Mouse (Mus musculus) cerebellum, postnatal 25 days (tissue): ENCODE measurements around the gene Slc17a6.

Experiments used
- DNase-seq, 2 experiments: peaks; one replicate each; pipeline ENCODE4 v3.0.0; 2021; ENCODE audit warnings: mixed read lengths in 2 of 2

Slc17a6 gene

DNA sequence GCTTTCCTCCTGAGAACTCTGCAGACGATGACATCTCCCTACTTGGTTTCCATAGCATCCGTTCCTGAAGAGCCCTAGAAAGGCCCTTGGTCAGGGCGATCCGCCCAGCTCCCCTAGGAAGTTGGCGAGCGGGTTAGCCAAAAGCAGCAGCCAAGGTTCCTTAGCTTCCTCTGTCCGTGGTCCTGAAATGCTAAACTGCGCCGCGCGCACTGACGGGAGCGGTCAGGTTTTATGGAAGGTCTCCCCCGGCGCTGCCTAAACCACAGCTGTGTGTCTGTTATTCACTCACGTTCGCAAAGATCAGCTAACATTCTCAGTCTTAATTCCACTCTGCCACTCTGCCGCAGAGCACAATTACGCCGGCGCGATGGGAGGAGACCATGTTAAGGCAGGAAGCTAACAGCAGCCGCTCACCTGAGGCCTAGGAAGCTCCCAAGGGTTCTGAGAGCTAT, at the start of gene Slc17a6:
TSS of gene Slc17a6 (plus strand) at position 313 of the 452 bp plus-strand sequence.
- DNase-seq = peak; percentile 72 to 74

GRCm38 (mm10) chr7:51600021-51600420, 21.8 kb upstream of the Slc17a6 start:
- no peak for DNase-seq

DNA sequence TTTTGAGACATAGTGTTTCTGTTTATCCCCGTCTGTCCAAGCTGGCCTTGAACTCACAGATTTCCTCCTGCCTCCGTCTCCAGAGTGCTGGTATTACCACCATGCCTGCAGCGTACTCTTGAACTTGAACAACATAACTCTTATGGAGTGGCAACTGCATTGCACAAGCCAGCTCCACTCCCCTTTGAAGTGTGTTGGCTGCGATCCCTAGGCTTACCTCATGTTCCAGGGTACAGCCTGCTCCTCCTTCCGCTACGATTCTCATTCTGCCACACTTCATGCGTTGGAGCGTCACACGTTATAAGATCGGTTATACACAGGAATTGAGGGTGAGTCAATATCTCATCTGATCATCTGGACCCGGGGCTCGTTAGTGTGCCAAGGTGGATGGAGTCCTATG, 18.1 kb upstream of the Slc17a6 start:
- no peak for DNase-seq

- no peak for DNase-seq
Observed at GRCm38 (mm10) chr7:51614404-51614803, 7.4 kb upstream of the Slc17a6 start.

- no peak for DNase-seq
Observed at GRCm38 (mm10) chr7:51617941-51618340, 3.9 kb upstream of the Slc17a6 start.

- DNase-seq = no peak
Observed at GRCm38 (mm10) chr7:51618412-51618811, 3.4 kb upstream of the Slc17a6 start.

DNA sequence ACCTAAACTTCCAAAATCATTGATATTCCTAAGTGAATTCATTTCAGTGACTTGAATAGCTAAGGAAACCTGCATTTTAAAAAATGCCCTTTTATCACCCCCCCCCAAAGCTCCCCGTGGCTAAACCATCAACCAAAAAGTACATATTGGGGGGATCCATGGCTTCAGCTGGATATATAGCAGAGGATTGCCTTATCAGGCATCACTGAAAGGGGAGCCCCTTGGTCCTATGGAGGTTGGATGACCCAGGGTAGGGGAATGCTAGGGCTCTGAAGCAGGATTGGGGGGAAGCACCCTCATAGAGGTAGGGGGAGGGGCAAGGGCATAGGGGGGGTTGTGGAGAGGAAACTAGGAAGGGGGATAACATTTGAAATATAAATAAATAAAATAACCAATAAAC, 1.8 kb upstream of the Slc17a6 start:
- no peak for DNase-seq

DNA sequence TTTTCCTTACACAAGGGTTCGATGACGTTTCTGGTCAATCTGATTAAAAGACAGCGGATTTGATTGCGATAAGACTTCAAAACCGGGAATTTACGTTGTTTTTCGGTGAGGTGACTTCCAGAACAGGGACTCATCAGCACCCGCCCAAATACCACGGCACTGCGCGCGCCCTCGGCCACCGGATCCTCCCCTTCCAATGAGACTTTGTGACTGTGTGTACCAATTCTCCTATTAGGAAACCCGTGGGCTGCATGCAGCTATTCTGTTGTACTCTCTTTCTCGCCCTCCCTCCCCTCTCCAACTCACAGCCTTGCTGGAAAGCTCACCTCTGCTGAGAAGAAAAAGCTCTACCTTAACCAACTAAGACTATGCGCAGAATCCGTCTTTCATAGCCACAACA, 390 bp downstream of the Slc17a6 start:
- peak; percentile 38 to 43 for DNase-seq

GRCm38 (mm10) chr7:51622666-51623065, 860 bp downstream of the Slc17a6 start:
- DNase-seq = no peak

DNA sequence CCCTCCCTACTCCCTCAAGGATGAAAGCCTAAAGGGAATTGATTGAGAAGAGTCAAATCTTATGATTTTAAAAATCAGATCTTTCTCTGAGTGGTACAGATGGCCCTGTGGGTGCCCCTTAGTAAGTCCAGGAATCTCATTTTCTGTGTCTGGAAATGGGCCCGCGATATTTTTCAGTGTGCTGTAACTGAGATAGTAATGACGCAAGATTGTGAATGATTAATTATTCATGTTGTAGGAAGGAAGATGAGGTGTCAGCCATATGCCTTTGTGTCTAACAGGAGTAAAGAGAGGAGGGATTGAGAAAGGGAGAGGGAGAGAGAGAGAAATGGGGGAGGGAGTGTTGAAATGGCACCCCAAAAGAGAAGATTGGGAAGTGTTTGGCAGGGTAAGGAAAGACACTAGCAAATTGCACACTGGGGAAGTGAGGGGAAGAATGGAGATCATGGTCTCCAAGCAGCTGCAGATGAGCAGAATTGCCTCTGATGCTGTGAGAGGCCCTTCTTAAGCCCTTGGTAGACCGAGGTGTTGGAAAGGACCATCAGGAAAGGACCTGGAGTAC, 2.6 kb downstream of the Slc17a6 start:
- DNase-seq = no peak

- peak; percentile 22 to 34 for DNase-seq
Observed at GRCm38 (mm10) chr7:51625161-51625560, 3.4 kb downstream of the Slc17a6 start.

DNA sequence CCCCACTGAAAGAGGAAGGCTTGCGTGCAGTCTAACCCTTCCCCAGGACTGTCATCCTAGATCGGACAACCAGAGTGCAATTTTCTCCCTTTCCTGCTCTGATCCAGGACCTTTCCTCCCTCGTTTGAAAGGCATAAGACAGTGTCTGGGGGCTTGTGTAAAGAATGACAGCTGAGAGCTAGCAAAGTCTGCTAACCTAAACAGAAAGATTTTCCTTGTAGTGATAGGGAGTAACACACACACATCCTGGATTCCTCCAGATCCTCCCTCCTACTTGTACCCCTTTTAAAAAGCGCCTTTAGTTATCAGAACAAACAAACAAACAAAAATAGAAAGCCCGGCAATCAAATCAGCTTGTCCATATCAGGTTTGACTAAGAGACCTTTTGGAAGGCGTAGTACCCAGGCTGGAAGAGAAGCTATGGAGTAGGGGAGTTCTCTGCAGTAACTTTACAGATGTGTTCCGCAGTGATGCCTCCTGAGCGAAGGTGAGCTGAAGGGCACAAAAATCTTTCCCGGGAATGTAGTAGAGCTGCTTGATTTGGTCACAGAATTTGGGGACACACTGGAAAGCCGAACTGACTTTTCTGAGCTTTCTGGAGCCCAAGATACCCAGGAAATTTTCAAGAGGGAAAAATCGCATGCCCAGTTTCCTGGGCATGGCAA, 3.9 kb downstream of the Slc17a6 start:
- no peak for DNase-seq

DNA sequence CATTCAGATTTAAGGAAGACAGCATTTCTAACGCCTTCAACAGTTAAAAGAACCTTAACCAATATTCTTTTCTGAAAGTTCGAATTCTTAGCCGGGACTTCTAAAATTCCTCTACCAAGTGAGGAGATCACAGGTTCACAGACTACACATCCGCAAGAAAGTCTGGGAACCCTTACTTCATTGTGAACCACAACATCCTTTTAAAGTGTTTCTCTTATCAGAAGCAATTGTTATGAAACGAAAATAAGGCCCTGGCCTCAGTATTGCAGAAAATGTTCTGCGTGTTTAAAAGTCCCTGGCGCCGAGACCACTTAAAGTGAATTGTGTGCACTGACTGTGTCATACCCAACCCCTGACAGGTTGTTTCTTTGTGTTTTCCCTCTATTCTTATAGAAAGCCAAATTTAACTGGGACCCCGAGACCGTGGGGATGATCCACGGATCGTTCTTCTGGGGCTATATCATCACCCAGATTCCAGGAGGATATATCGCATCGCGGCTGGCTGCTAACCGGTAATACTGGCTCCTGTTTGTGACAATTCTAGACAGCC, 4.7 kb downstream of the Slc17a6 start:
- no peak for DNase-seq

DNA sequence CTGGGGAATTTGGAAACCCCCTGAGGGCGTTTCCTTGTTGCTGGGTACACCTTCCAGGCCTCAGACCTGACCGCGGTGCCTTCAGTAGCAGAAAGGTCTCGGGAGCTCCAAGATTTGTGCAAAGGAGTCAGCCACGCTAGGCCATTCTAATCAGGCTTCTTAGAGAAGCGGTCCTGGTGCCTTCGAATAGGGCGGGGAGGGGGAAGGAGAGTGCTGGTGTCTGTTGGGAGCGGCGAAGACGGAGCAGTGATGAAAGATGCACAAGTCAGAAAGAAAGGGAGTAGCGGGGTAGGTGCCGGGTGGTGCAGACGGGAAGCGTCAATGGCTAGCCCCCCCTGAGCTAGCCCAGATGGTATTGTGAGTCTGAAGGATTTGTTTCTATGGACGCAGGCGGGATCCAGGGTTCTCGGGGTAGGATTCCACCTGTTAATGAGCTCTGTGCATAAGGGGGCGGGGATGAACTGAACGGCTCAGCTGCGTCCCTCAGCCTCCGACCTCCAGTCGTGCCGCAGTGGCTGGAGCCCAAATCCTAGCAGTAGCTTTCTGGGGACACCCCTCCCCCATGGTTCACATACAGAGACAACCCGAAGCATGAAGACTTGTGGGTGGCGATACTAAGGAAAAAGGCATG, 5.3 kb downstream of the Slc17a6 start:
- DNase-seq = peak; percentile 28 to 31

- no peak for DNase-seq
Observed at GRCm38 (mm10) chr7:51627666-51628065, 5.9 kb downstream of the Slc17a6 start.

- DNase-seq = peak in 1 of 2 experiments; percentile 30
Observed at GRCm38 (mm10) chr7:51628349-51628748, 6.5 kb downstream of the Slc17a6 start.

DNA sequence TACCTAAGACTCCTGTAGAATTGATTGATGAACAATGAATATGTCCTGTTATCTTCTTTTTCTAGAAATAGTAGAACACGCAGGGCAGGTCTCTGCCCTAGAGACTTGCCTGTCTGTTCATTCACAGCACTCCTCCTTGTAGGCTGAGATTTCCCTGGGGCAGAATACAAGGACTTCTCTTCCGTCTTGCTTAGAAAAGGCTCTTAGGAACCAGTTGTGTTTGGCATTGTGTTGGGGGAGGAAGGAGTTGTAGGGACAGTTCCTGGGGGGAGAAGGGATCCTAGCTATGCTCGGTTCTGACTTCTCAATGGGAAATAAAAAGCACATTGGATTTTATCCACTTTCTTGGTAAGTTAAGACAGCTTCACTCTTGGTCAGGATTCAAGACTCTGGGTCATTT, 7.4 kb downstream of the Slc17a6 start:
- DNase-seq = no peak

GRCm38 (mm10) chr7:51631171-51631570, 9.4 kb downstream of the Slc17a6 start:
- no peak for DNase-seq

- no peak for DNase-seq
Observed at GRCm38 (mm10) chr7:51632543-51633229, 10.9 kb downstream of the Slc17a6 start.

DNA sequence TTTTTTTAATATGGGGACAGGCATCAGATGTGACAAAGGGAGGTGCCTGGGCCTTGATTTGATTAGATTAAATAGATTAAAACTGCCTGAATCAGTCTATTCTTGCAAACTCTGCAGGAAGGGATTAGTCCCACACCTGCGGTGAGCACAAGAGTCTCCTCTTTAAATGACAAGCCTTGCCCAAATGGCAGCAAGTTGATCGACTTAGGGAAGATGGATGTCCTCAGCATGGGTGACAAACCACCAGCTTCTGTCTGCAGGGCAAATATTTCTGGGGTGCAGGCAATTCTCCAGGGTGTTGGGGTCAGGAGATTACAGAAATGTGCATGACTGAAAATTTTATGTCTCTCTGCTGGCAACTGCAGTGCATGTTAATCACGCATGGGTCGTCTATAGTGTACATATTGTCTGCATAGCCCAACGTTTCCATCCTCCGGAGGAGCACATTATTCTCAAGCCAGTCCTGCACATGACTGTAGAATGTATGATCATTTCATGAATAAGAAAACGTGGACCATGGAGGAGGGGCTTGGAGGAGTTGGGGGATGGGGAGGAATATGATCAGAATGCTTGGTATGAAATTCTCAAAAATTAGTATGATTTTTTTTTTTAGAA, 11.5 kb downstream of the Slc17a6 start:
- no peak for DNase-seq

DNA sequence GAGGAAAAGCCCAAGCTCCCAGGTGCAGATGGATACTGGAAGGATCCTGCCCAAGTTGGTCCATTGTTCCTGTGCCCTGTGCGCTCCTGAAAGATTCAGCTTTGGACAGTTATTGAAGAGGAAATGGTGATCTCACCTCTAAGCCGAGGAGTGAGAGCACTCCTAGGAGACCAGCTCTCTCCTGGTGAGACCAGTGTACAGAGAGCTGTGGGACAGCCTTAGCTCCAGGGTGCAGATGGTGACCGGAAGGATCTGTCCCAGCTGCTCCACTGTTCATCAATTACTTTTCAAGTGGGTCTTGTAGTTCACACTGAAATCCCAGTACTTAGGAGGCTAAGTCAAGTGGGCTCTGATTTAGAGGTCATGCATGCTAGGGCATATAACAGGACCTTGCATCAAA, 35.3 kb downstream of the Slc17a6 start:
- no peak for DNase-seq

- peak; percentile 7 to 9 for DNase-seq
Observed at GRCm38 (mm10) chr7:51662441-51662840, 40.6 kb downstream of the Slc17a6 start.
